Mouse (Mus musculus): ENCODE results near the gene Olfr586.

The Olfr586 gene

GRCm38 (mm10) chr7:103125538-103125937, at the start of gene Olfr586:
TSS of gene Olfr586 (minus strand) at chr7:103125638.
- DNase-seq (ENCODE audit: low read depth, low spot score), result no peak

GRCm38 (mm10) chr7:103169697-103170096, 44.3 kb upstream of the Olfr586 start:
- no peak for DNase-seq (ENCODE audit: low read depth, low spot score)

- no peak for DNase-seq (ENCODE audit: low read depth, low spot score)
These were observed 30.8 kb upstream of the Olfr586 start, which contains the start of gene Olfr589 for GRCm38 (mm10) chr7:103156256-103156655. TSS of gene Olfr589 (minus strand) at chr7:103156356.

GRCm38 (mm10) chr7:103140579-103140978, 15.1 kb upstream of the Olfr586 start, which contains the start of gene Olfr588-ps1:
TSS of gene Olfr588-ps1 (plus strand) at chr7:103140879.
- DNase-seq (ENCODE audit: low read depth, low spot score), result no peak

GRCm38 (mm10) chr7:103119406-103119805, 6.0 kb downstream of the Olfr586 start:
- DNase-seq (ENCODE audit: low read depth, low spot score), result no peak

- DNase-seq (ENCODE audit: low read depth, low spot score), result no peak
These were observed 28.0 kb downstream of the Olfr586 start, which contains the start of gene Olfr585 for GRCm38 (mm10) chr7:103097420-103097819. TSS of gene Olfr585 (plus strand) at chr7:103097720.

GRCm38 (mm10) chr7:103081585-103081984, 43.9 kb downstream of the Olfr586 start, which contains the start of gene Olfr584:
TSS of gene Olfr584 (plus strand) at chr7:103081885.
- no peak for DNase-seq (ENCODE audit: low read depth, low spot score)

All from WW6 (cell line).